Mouse (Mus musculus): ENCODE results near the gene Iltifb.
"Not testable (repeated sequence)": the region's sequence is repeated elsewhere in the genome, so short reads cannot be mapped to it uniquely, and the experiment has no call there.

Iltifb gene

DNA sequence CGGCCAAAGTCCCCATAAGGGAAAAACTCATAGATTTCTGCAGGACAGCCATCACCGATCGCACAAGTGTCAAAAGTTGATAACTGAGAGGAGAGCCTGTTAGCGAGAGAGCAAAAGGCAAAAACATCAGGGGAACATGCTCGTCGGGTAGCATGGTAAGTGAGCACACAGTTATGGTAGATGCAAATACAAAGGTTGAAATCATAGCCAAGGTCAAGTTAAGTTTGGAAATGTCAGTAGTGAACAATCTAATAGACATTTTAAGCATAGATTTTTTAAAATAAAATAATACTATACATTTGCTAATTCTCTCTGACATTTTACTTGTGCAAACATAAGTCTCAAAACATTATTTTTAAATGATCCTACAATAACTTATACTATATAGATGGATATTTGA lies at the start of gene Iltifb:
Gene Iltifb, minus strand, starts transcription at position 101 of the 400 bp plus-strand sequence.
- no peak for DNase-seq (ENCODE audit: low spot score)

DNA sequence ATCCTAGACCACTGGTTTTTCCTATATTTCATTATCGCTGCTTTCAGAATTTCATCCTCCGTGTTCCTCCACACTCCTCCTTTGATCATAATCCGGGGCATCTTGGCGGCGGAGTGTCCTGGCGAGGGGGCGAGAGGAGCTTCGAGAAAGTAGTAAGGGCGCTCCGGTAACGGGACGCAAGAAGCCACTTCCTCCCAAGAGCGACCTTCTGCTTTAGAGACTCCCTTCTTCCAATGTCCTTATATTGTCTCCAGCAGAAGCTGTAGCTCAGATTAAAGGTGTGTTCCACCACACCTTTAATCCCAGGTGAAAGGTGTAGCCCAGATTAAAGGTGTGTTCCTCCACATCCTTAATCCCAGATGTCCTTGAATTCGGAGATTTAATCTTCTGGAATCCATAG lies 48.3 kb upstream of the Iltifb start, which contains the start of gene Gm9046:
Gene Gm9046, minus strand, starts transcription at position 101 of the 400 bp plus-strand sequence.
- DNase-seq (ENCODE audit: low spot score) = not testable (repeated sequence)

DNA sequence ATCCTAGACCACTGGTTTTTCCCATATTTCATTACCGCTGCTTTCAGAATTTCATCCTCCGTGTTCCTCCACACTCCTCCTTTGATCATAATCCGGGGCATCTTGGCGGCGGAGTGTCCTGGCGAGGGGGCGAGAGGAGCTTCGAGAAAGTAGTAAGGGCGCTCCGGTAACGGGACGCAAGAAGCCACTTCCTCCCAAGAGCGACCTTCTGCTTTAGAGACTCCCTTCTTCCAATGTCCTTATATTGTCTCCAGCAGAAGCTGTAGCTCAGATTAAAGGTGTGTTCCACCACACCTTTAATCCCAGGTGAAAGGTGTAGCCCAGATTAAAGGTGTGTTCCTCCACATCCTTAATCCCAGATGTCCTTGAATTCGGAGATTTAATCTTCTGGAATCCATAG lies 42.9 kb upstream of the Iltifb start, which contains the start of gene Gm9045:
Gene Gm9045, minus strand, starts transcription at position 101 of the 400 bp plus-strand sequence.
- DNase-seq (ENCODE audit: low spot score) = not testable (repeated sequence)

DNA sequence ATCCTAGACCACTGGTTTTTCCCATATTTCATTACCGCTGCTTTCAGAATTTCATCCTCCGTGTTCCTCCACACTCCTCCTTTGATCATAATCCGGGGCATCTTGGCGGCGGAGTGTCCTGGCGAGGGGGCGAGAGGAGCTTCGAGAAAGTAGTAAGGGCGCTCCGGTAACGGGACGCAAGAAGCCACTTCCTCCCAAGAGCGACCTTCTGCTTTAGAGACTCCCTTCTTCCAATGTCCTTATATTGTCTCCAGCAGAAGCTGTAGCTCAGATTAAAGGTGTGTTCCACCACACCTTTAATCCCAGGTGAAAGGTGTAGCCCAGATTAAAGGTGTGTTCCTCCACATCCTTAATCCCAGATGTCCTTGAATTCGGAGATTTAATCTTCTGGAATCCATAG lies 37.5 kb upstream of the Iltifb start, which contains the start of gene Gm9044:
Gene Gm9044, minus strand, starts transcription at position 101 of the 400 bp plus-strand sequence.
- DNase-seq (ENCODE audit: low spot score) = not testable (repeated sequence)

DNA sequence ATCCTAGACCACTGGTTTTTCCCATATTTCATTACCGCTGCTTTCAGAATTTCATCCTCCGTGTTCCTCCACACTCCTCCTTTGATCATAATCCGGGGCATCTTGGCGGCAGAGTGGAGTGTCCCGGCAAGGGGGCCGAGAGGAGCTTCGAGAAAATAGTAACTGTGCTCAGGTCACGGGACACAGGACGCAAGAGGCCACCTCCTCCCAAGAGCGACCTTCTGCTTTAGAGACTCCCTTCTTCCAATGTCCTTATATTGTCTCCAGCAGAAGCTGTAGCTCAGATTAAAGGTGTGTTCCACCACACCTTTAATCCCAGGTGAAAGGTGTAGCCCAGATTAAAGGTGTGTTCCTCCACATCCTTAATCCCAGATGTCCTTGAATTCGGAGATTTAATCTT lies 32.0 kb upstream of the Iltifb start, which contains the start of gene Gm9040:
Gene Gm9040, minus strand, starts transcription at position 101 of the 400 bp plus-strand sequence.
- DNase-seq (ENCODE audit: low spot score) = not testable (repeated sequence)

DNA sequence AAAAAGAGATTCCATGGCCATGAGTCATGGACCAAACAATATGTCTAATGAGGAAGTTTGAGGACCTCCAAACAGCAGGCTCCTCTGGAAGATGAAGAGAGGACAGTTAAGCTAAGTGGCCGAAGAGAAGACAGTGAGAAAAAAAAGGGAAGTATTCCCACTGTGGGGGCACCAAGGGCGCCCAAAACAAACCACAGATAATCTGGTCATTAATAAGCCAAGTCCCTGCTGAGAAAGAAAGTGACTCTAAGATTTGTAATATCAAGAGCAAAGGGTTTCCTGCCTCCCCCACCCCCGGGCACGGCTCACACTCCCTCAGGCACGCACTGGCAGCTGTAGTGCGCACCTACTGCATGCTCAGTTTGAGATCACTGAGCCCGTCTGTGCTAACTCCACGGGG lies 24.2 kb upstream of the Iltifb start:
- DNase-seq (ENCODE audit: low spot score) = no peak

DNA sequence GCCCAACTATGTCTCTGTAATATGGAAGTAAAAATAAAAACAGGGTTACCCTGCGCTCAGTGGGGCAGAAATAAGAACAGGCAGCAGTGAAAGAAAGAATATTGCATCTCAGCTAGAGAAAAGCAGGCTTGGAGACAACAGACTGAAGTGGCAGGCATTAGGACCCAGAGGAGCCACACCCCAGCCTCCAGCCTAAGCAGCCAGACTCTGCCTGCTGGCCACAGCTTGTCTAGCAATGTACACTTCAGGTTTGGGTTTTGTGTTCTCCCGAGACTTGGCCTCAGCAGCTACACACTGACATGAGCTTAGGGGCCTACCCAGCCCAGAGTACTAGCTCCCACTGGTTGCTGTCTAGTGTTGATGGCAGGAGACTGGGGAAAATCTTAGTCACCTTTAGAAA lies 7.3 kb upstream of the Iltifb start:
- DNase-seq (ENCODE audit: low spot score) = not testable (repeated sequence)

DNA sequence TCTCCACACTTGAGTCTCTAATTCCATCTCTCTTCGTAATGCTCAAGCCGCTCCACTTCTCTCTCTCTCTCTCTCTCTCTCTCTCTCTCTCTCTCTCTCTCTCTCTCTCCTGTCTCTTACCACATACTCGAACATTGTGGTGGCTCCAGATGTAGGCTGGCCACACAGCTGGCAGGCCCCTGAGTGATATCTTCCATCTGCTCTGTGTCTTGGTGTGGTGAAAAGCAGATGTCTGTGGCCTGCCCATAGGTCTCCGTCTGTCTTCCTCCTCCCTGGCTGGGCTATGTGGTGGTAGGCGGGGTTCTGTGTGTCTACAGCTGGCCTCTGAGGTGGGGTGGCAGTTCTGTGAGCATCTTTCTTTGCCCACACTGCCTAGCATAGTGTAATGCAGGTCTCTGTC lies 11.8 kb downstream of the Iltifb start:
- not testable (repeated sequence) for DNase-seq (ENCODE audit: low spot score)

DNA sequence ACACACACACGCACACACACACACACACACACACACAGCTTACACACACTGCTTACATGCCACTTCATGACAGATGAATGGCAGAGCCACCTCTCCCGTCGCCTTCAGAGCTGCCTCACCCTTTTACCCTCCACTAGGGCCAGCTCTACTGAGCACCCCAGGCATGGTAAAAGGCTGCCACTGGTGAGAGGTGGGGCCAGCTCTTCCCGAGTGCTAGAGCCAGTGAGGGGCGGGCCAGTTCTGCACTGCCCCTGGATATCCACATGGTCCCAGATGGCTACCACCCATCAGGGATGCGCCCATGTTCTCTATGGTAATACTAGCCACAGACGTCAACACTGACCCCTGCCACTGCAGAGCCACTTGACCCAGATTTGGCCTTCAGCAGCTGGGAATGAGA lies 12.3 kb downstream of the Iltifb start:
- not testable (repeated sequence) for DNase-seq (ENCODE audit: low spot score)

DNA sequence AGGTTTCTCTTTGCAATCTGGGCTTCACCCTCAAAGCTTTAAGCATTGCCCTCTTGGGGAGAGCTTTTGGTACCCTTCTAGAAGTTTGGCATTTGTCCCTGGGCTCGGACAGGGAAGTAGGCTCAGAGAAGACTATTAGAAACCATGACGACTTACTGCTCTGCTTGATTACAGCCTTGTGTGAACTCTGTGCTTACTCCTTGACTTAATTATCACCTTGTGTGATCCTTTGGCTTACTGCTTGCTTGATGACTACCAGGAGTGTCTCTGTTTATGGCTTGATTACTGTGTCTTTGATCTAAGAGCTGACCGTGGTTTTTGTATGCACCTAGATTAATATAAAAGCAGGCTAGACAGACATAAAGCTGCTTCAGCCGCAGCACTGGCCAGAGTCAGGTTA lies 16.8 kb downstream of the Iltifb start:
- DNase-seq (ENCODE audit: low spot score) = not testable (repeated sequence)

DNA sequence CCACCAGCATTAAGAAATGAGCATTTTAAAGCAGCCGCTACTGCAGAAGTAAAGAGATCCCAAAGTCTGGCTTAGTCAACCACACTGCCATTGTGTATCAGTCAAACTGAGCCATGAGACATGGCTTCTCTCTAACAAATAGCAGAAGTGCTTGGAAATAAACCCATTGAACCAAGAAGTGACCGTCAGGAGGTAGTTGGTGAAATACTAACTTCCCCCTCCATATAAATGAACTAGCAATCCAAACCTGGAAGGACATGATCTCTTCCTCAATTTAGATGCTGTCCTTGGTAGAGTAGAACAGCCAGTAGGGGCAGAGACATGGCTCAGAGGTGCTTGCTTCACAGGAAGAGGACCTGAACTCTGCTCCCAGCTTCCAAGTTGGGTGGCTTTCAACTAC lies 23.4 kb downstream of the Iltifb start:
- DNase-seq (ENCODE audit: low spot score) = not testable (repeated sequence)

DNA sequence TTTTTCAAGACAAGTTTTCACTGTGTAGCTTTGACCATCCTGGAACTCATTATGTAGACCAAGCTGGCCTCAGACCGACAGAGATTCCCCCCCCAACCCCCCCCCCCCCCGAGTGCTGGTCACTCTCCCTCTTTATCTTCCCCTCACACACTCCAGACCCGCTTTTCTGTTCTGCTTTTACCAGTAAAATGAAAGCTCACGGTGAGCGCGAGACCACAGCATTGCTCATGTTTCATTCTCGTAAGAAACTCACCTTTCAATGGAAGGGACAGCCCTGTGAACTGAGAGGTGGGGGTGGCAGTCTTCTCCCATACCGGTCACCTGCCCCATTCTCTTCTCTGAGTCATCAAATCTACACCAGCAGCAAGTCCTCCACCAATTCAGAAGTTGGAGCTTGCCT lies 26.0 kb downstream of the Iltifb start:
- not testable (repeated sequence) for DNase-seq (ENCODE audit: low spot score)

DNA sequence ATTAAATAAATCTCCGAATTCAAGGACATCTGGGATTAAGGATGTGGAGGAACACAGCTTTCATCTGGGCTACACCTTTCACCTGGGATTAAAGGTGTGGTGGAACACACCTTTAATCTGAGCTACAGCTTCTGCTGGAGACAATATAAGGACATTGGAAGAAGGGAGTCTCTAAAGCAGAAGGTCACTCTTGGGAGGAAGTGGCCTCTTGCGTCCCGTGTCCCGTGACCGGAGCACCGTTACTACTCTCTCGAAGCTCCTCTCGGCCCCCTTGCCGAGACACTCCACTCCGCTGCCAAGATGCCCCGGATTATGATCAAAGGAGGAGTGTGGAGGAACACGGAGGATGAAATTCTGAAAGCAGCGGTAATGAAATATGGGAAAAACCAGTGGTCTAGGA lies 36.5 kb downstream of the Iltifb start, which contains the start of gene Gm32802:
Gene Gm32802, plus strand, starts transcription at position 301 of the 400 bp plus-strand sequence.
- DNase-seq (ENCODE audit: low spot score) = not testable (repeated sequence)

DNA sequence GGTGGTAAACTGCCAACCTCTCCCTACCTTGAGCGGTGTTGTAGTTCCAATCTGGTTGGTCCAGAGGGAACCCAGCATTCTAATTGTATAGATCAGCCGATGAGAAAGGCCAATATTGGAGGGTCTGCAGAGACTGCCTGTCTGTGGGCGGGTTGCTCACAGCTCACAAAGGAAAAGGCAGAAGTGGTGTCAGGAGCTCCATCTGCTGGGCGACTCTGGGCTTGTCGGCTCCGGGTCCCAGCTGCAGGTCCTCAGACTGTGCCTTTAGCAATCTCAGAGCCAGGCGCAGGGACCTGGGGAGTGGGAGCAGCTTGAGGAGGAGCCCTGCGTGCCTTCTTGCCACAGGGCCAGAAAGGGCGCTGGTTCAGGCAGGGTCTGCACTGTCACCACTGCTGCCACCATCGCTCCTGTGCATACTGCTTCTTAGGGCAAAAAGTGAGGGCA lies 44.0 kb downstream of the Iltifb start:
- peak; percentile 14 for DNase-seq (ENCODE audit: low spot score)

DNA sequence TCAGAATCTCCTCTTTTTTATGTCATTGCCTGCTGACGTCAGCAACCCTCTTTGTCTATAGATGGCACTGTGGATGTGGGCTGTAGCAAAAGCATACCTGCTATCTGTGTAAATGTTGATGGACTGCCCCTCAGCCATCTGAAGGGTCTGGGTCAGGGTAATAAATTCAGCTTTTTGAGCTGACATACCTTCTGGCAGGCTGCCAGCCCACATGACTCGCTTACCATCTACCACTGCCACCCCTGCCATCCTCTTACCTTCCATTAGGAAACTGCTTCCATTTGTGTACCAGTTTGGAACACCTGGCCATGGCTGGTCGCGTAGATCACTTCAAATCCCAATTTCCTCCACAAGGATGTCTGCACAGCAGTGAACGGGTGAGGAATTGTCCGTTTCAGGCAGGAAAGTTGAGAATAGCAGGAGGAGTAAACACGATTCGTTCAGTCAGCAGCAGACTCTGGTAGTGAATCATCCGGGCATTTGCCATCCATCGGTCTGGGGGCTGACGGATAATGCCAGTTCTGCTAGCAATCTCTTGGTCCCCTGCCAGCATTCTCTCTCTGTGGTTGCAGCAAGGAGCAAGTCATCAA lies 45.7 kb downstream of the Iltifb start:
- peak; percentile 0 for DNase-seq (ENCODE audit: low spot score)

DNA sequence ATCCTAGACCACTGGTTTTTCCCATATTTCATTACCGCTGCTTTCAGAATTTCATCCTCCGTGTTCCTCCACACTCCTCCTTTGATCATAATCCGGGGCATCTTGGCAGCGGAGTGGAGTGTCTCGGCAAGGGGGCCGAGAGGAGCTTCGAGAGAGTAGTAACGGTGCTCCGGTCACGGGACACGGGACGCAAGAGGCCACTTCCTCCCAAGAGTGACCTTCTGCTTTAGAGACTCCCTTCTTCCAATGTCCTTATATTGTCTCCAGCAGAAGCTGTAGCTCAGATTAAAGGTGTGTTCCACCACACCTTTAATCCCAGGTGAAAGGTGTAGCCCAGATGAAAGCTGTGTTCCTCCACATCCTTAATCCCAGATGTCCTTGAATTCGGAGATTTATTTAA lies 54.2 kb downstream of the Iltifb start, which contains the start of gene Gm32717:
Gene Gm32717, minus strand, starts transcription at position 101 of the 400 bp plus-strand sequence.
- not testable (repeated sequence) for DNase-seq (ENCODE audit: low spot score)
